In genomic region chr3:107867086-107867485, GRCm38 (mm10) we compare ENCODE assay signal across 8 mouse cellular contexts. TPM values are rescaled to one million over a fixed set of nuclear protein-coding genes. Genes with fewer than 3 reads are reported as not detected.
A peak's percentile ranks its signal among the peaks of the same experiment; 100 is the strongest.
DNase-seq lines count a peak whose midpoint lies in the region; ATAC-seq lines count a peak whose summit lies in the region.

No protein-coding gene starts in this region.

- peak; percentile 66 for ATAC-seq in embryonic facial prominence, embryonic 14.5 days (ENCODE audit: low read depth)
- ATAC-seq in kidney, embryonic 15.5 days (replicated peaks; ENCODE audit: low FRiP score), result peak; percentile 61
- 0 out of 2 replicates have a peak, but pooled peaks have one; percentile 46 for ATAC-seq in limb, embryonic 15.5 days (ENCODE audit: insufficient number of reproducible peaks, low FRiP score, low TSS enrichment, low read depth)

- H3K4me3 ChIP-seq in embryonic facial prominence, embryonic 14.5 days (ENCODE audit: low read depth, low read length), result no peak overlapping the region
- no peak overlapping the region for H3K4me3 ChIP-seq in heart, embryonic 10.5 days
- no peak overlapping the region for H3K4me3 ChIP-seq in kidney, embryonic 15.5 days (replicated peaks)
- no peak overlapping the region for H3K4me3 ChIP-seq in limb, embryonic 15.5 days

- H3K27me3 ChIP-seq in embryonic facial prominence, embryonic 14.5 days (replicated peaks; ENCODE audit: control insufficient read depth, insufficient read depth, low read length), result no peaks in the 10 kb centered on the region
- H3K27me3 ChIP-seq in heart, embryonic 10.5 days (ENCODE audit: insufficient read depth, poor library complexity, severe bottlenecking), result peaks cover 21% of the 10 kb centered on the region
- H3K27me3 ChIP-seq in kidney, embryonic 15.5 days, result 0 out of 2 replicates have a peak, but pooled peaks cover 4% of the 10 kb centered on the region
- H3K27me3 ChIP-seq in limb, embryonic 15.5 days, result no peaks in the 10 kb centered on the region; the same call in 1 of the 2 replicates

- no peak overlapping the region for H3K4me2 ChIP-seq in embryonic facial prominence, embryonic 14.5 days (ENCODE audit: low read depth, low read length)
- H3K4me2 ChIP-seq in kidney, embryonic 15.5 days, result no peak overlapping the region
- no peak overlapping the region for H3K4me2 ChIP-seq in limb, embryonic 15.5 days

- H3K36me3 ChIP-seq in embryonic facial prominence, embryonic 14.5 days (ENCODE audit: control insufficient read depth, insufficient read depth, low read length), result no peaks in the 10 kb centered on the region
- H3K36me3 ChIP-seq in heart, embryonic 10.5 days, result no peaks in the 10 kb centered on the region
- H3K36me3 ChIP-seq in kidney, embryonic 15.5 days, result no peaks in the 10 kb centered on the region
- no peaks in the 10 kb centered on the region for H3K36me3 ChIP-seq in limb, embryonic 15.5 days

- WGBS in embryonic facial prominence, embryonic 14.5 days, result 6% methylated on average over 8 of the region's 8 CpGs
- WGBS in heart, embryonic 10.5 days, result 5% methylated on average over 8 of the region's 8 CpGs
- 5% methylated on average over 8 of the region's 8 CpGs for WGBS in kidney, embryonic 15.5 days
- WGBS in limb, embryonic 15.5 days, result 8% methylated on average over 8 of the region's 8 CpGs

- H3K9me3 ChIP-seq in embryonic facial prominence, embryonic 14.5 days (ENCODE audit: control insufficient read depth, low read length), result no peaks in the 10 kb centered on the region
- no peaks in the 10 kb centered on the region for H3K9me3 ChIP-seq in heart, embryonic 10.5 days
- H3K9me3 ChIP-seq in kidney, embryonic 15.5 days (replicated peaks), result no peaks in the 10 kb centered on the region
- H3K9me3 ChIP-seq in limb, embryonic 15.5 days, result no peaks in the 10 kb centered on the region

- peak; percentile 85 for DNase-seq in B cell, adult 2 months
- peak; percentile 48 to 65 for DNase-seq in adrenal gland, postnatal 4 days (ENCODE audit: low spot score in 2 of 2)
- DNase-seq in embryonic facial prominence, embryonic 14.5 days (ENCODE audit: low spot score), result peak; percentile 90
- DNase-seq in heart, embryonic 10.5 days (ENCODE audit: low spot score), result peak; percentile 94
- DNase-seq in monocyte, adult 2 months (ENCODE audit: low read depth in 1 of 2, low spot score in 2 of 2), result peak; percentile 46 to 66
- peak; percentile 59 to 76 for DNase-seq in spleen, postnatal 14 days (ENCODE audit: low spot score in 2 of 2)

- no peak overlapping the region for H3K9ac ChIP-seq in embryonic facial prominence, embryonic 14.5 days (ENCODE audit: low read depth, low read length)
- H3K9ac ChIP-seq in kidney, embryonic 15.5 days, result no peak overlapping the region
- H3K9ac ChIP-seq in limb, embryonic 15.5 days, result no peak overlapping the region

- 0 out of 2 replicates have a peak, but pooled peaks cover 3% of the 10 kb centered on the region for H3K4me1 ChIP-seq in embryonic facial prominence, embryonic 14.5 days (ENCODE audit: control insufficient read depth, insufficient read depth, low read length)
- H3K4me1 ChIP-seq in heart, embryonic 10.5 days, result peaks cover 13% of the 10 kb centered on the region
- peaks cover 10% of the 10 kb centered on the region for H3K4me1 ChIP-seq in kidney, embryonic 15.5 days
- peaks cover 9% of the 10 kb centered on the region for H3K4me1 ChIP-seq in limb, embryonic 15.5 days

- no peak overlapping the region for H3K27ac ChIP-seq in embryonic facial prominence, embryonic 14.5 days (replicated peaks; ENCODE audit: low read depth, low read length)
- peak overlapping the region; percentile 29; the same call in 1 of the 2 replicates for H3K27ac ChIP-seq in heart, embryonic 10.5 days
- H3K27ac ChIP-seq in kidney, embryonic 15.5 days, result no peak overlapping the region
- no peak overlapping the region for H3K27ac ChIP-seq in limb, embryonic 15.5 days

RNA-seq across cellular contexts. Expression of gene Eps8l3, which starts 9.9 kb away (rescaled TPM):
- total RNA-seq in adrenal gland, postnatal 4 days (2021), result not detected
- not detected in 2 replicates for polyA plus RNA-seq in embryonic facial prominence, embryonic 14.5 days (2014; fragmentation: Nextera tagmentation; extraction: Ambion mirVana)
- not detected in 2 replicates for polyA plus RNA-seq in heart, embryonic 10.5 days (2016; fragmentation: Nextera tagmentation; extraction: Ambion mirVana)
- 0.73 TPM in 1 of 2 replicates, not detected in the other for polyA plus RNA-seq in kidney, embryonic 15.5 days (2015; fragmentation: Nextera tagmentation; extraction: Ambion mirVana)
- polyA plus RNA-seq in limb, embryonic 15.5 days (2015; fragmentation: Nextera tagmentation; extraction: Ambion mirVana), result not detected in 2 replicates

RNA-seq across cellular contexts. Expression of gene Gstm5, which starts 28.5 kb away (rescaled TPM):
- total RNA-seq in adrenal gland, postnatal 4 days (2021), result 10 to 100 TPM; 39.7 to 41.1 TPM
- 226 and 261 TPM in 2 replicates for polyA plus RNA-seq in embryonic facial prominence, embryonic 14.5 days (2014; fragmentation: Nextera tagmentation; extraction: Ambion mirVana)
- polyA plus RNA-seq in heart, embryonic 10.5 days (2016; fragmentation: Nextera tagmentation; extraction: Ambion mirVana), result 121 and 146 TPM in 2 replicates
- polyA plus RNA-seq in kidney, embryonic 15.5 days (2015; fragmentation: Nextera tagmentation; extraction: Ambion mirVana), result 162 and 169 TPM in 2 replicates
- polyA plus RNA-seq in limb, embryonic 15.5 days (2015; fragmentation: Nextera tagmentation; extraction: Ambion mirVana), result 168 and 185 TPM in 2 replicates
